Mouse (Mus musculus): ENCODE results near the gene Foxe3. TPM values are rescaled to one million over a fixed set of nuclear protein-coding genes. Genes with fewer than 3 reads are reported as not detected.
"Not testable (repeated sequence)": the region's sequence is repeated elsewhere in the genome, so short reads cannot be mapped to it uniquely, and the experiment has no call there.

The Foxe3 gene
- polyA plus RNA-seq (2015; fragmentation: Nextera tagmentation; extraction: Ambion mirVana): not detected in 2 replicates

- Histone ChIP-seq H3K9ac (ENCODE audit: low read depth, low read length) (no peak within 1 kb of the TSS; the same call in 1 of the 2 replicates), H3K36me3 (ENCODE audit: control insufficient read depth, insufficient read depth) (no peaks in the 10 kb centered on the region), H3K9me3 (ENCODE audit: control insufficient read depth) (no peaks in the 10 kb centered on the region), H3K27ac (ENCODE audit: low read depth, low read length) (no peak within 1 kb of the TSS), H3K27me3 (replicated peaks; ENCODE audit: control insufficient read depth, insufficient read depth, low read length) (peaks cover 79% of the 10 kb centered on the region), H3K4me1 (replicated peaks; ENCODE audit: control insufficient read depth, insufficient read depth, low read length) (no peaks in the 10 kb centered on the region), H3K4me3 (ENCODE audit: low read depth, low read length) (peak within 1 kb of the TSS; percentile 45), H3K4me2 (replicated peaks; ENCODE audit: low read depth) (peak within 1 kb of the TSS; percentile 75)
- ATAC-seq: no peak
- 1% methylated on average over 24 of the region's 25 CpGs for WGBS
- TF ChIP-seq CTCF (IDR thresholded peaks at IDR 0.05; ENCODE audit: low read depth): no peak
Observed at GRCm38 (mm10) chr4:114925917-114926312, at the start of gene Foxe3. Foxe3 (minus strand) TSS chr4:114926013.

- Histone ChIP-seq H3K27ac (ENCODE audit: low read depth, low read length) (no peak overlapping the region), H3K9me3 (ENCODE audit: control insufficient read depth) (no peaks in the 10 kb centered on the region)
- WGBS: 88% methylated on average over 1 of the region's 1 CpGs
Observed at GRCm38 (mm10) chr4:114973229-114973740, 47.5 kb upstream of the Foxe3 start.

GRCm38 (mm10) chr4:114970736-114971135 is 44.9 kb upstream of the Foxe3 start:
- Histone ChIP-seq H3K9me3 (ENCODE audit: control insufficient read depth) (no peaks in the 10 kb centered on the region), H3K4me3 (ENCODE audit: low read depth, low read length) (no peak overlapping the region), H3K27ac (ENCODE audit: low read depth, low read length) (no peak overlapping the region), H3K9ac (ENCODE audit: low read depth, low read length) (no peak overlapping the region), H3K27me3 (replicated peaks; ENCODE audit: control insufficient read depth, insufficient read depth, low read length) (no peaks in the 10 kb centered on the region), H3K4me1 (replicated peaks; ENCODE audit: control insufficient read depth, insufficient read depth, low read length) (no peaks in the 10 kb centered on the region), H3K36me3 (ENCODE audit: control insufficient read depth, insufficient read depth) (peaks cover 26% of the 10 kb centered on the region), H3K4me2 (replicated peaks; ENCODE audit: low read depth) (no peak overlapping the region)
- WGBS: 90% methylated on average over 5 of the region's 5 CpGs
- ATAC-seq: no peak
- TF ChIP-seq CTCF (IDR thresholded peaks at IDR 0.05; ENCODE audit: low read depth): no peak

More at GRCm38 (mm10) chr4:114973229-114973740, 47.5 kb upstream of the Foxe3 start:
- TF ChIP-seq CTCF (IDR thresholded peaks at IDR 0.05; ENCODE audit: low read depth): no peak
- no peaks in the 10 kb centered on the region for H3K4me1 ChIP-seq (replicated peaks; ENCODE audit: control insufficient read depth, insufficient read depth, low read length)
- H3K9ac ChIP-seq (ENCODE audit: low read depth, low read length): no peak overlapping the region
- ATAC-seq: no peak
- H3K27me3 ChIP-seq (replicated peaks; ENCODE audit: control insufficient read depth, insufficient read depth, low read length): no peaks in the 10 kb centered on the region
- H3K4me2 ChIP-seq (replicated peaks; ENCODE audit: low read depth): no peak overlapping the region
- peaks cover 5% of the 10 kb centered on the region for H3K36me3 ChIP-seq (ENCODE audit: control insufficient read depth, insufficient read depth)
- no peak overlapping the region for H3K4me3 ChIP-seq (ENCODE audit: low read depth, low read length)

- not testable (repeated sequence) for H3K27me3 ChIP-seq (replicated peaks; ENCODE audit: control insufficient read depth, insufficient read depth, low read length); H3K4me1 ChIP-seq (replicated peaks; ENCODE audit: control insufficient read depth, insufficient read depth, low read length); H3K27ac ChIP-seq (ENCODE audit: low read depth, low read length); H3K9me3 ChIP-seq (ENCODE audit: control insufficient read depth); H3K4me2 ChIP-seq (replicated peaks; ENCODE audit: low read depth); H3K4me3 ChIP-seq (ENCODE audit: low read depth, low read length); H3K9ac ChIP-seq (ENCODE audit: low read depth, low read length)
- peak; percentile 92 for ATAC-seq
- WGBS: 36% methylated on average over 2 of the region's 2 CpGs
- H3K36me3 ChIP-seq (ENCODE audit: control insufficient read depth, insufficient read depth): peaks cover 27% of the 10 kb centered on the region
Observed at GRCm38 (mm10) chr4:114960881-114961280, 35.1 kb upstream of the Foxe3 start.

- Histone ChIP-seq H3K27me3 (replicated peaks; ENCODE audit: control insufficient read depth, insufficient read depth, low read length) (no peaks in the 10 kb centered on the region), H3K27ac (ENCODE audit: low read depth, low read length) (no peak overlapping the region), H3K36me3 (ENCODE audit: control insufficient read depth, insufficient read depth) (peaks cover 14% of the 10 kb centered on the region), H3K9ac (ENCODE audit: low read depth, low read length) (no peak overlapping the region), H3K4me2 (replicated peaks; ENCODE audit: low read depth) (no peak overlapping the region), H3K4me3 (ENCODE audit: low read depth, low read length) (no peak overlapping the region), H3K4me1 (replicated peaks; ENCODE audit: control insufficient read depth, insufficient read depth, low read length) (no peaks in the 10 kb centered on the region), H3K9me3 (ENCODE audit: control insufficient read depth) (no peaks in the 10 kb centered on the region)
- WGBS: 85% methylated on average over 2 of the region's 2 CpGs
- no peak for ATAC-seq
- no peak for TF ChIP-seq CTCF (IDR thresholded peaks at IDR 0.05; ENCODE audit: low read depth)
Observed at GRCm38 (mm10) chr4:114959533-114959932, 33.7 kb upstream of the Foxe3 start.

- Histone ChIP-seq H3K9me3 (ENCODE audit: control insufficient read depth) (no peaks in the 10 kb centered on the region), H3K27me3 (replicated peaks; ENCODE audit: control insufficient read depth, insufficient read depth, low read length) (no peaks in the 10 kb centered on the region), H3K4me3 (ENCODE audit: low read depth, low read length) (no peak overlapping the region), H3K9ac (ENCODE audit: low read depth, low read length) (no peak overlapping the region), H3K4me2 (replicated peaks; ENCODE audit: low read depth) (no peak overlapping the region), H3K4me1 (replicated peaks; ENCODE audit: control insufficient read depth, insufficient read depth, low read length) (no peaks in the 10 kb centered on the region), H3K36me3 (ENCODE audit: control insufficient read depth, insufficient read depth) (peaks cover 13% of the 10 kb centered on the region), H3K27ac (ENCODE audit: low read depth, low read length) (no peak overlapping the region)
- TF ChIP-seq CTCF (IDR thresholded peaks at IDR 0.05; ENCODE audit: low read depth): no peak
- 86% methylated on average over 4 of the region's 4 CpGs for WGBS
- ATAC-seq: no peak
Observed at GRCm38 (mm10) chr4:114958786-114959185, 33.0 kb upstream of the Foxe3 start.

- Histone ChIP-seq H3K9ac (ENCODE audit: low read depth, low read length) (no peak overlapping the region), H3K4me1 (replicated peaks; ENCODE audit: control insufficient read depth, insufficient read depth, low read length) (no peaks in the 10 kb centered on the region), H3K36me3 (ENCODE audit: control insufficient read depth, insufficient read depth) (peaks cover 12% of the 10 kb centered on the region), H3K27ac (ENCODE audit: low read depth, low read length) (no peak overlapping the region), H3K27me3 (replicated peaks; ENCODE audit: control insufficient read depth, insufficient read depth, low read length) (no peaks in the 10 kb centered on the region), H3K4me2 (replicated peaks; ENCODE audit: low read depth) (no peak overlapping the region), H3K4me3 (ENCODE audit: low read depth, low read length) (no peak overlapping the region), H3K9me3 (ENCODE audit: control insufficient read depth) (no peaks in the 10 kb centered on the region)
- WGBS: 83% methylated on average over 2 of the region's 2 CpGs
- TF ChIP-seq CTCF (IDR thresholded peaks at IDR 0.05; ENCODE audit: low read depth): no peak
- no peak for ATAC-seq
Observed at GRCm38 (mm10) chr4:114958231-114958630, 32.4 kb upstream of the Foxe3 start.
